Mouse (Mus musculus) midbrain, embryonic 10.5 days (tissue): Measurements from ENCODE around the gene Pm20d2. TPM values are rescaled to one million over a fixed set of nuclear protein-coding genes. Genes with fewer than 3 reads are reported as not detected.

Experiments used
- DNase-seq: peaks from one replicate; pipeline ENCODE4 v3.0.0-alpha.2; 2017; ENCODE audit warnings: low spot score
- H3K27ac ChIP-seq: fragments of 300-500 bp; sonication (generic); replicated peaks from 2 replicates; pipeline ENCODE4 v1.5.1; 2016; ENCODE audit warnings: mild to moderate bottlenecking
- H3K27me3 ChIP-seq: fragments of 300-500 bp; sonication (generic); 2 replicates; pipeline ENCODE4 v1.6.1; 2016; ENCODE audit warnings: low read depth, mild to moderate bottlenecking; ENCODE audit not compliant: poor library complexity, severe bottlenecking
- H3K36me3 ChIP-seq: fragments of 300-500 bp; sonication (generic); 2 replicates; pipeline ENCODE4 v1.6.1; 2016; ENCODE audit warnings: mild to moderate bottlenecking, moderate library complexity
- H3K4me1 ChIP-seq: fragments of 300-500 bp; sonication (generic); 2 replicates; pipeline ENCODE4 v1.6.1; 2016
- H3K4me3 ChIP-seq: fragments of 300-500 bp; sonication (generic); 2 replicates; pipeline ENCODE4 v1.5.1; 2016; ENCODE audit warnings: mild to moderate bottlenecking, moderate library complexity
- H3K9me3 ChIP-seq: fragments of 300-500 bp; sonication (generic); replicated peaks from 2 replicates; pipeline ENCODE4 v1.6.1; 2016; ENCODE audit warnings: mild to moderate bottlenecking
- WGBS: fragments of 180-500 bp; shearing (Covaris S2); methylation state at CpG from one replicate; pipeline ENCODE4 v1.1.7; 2016; 5-methylcytosine and 5-hydroxymethylcytosine counted together
- polyA plus RNA-seq: library from polyadenylated mRNA; unstranded; fragments of >200 nt; fragmentation: Nextera tagmentation; extraction: Ambion mirVana; gene quantifications from 2 replicates; pipeline ENCODE4 v1.2.1, GENCODE M21; 2016

Gene Pm20d2
- 1.1 TPM in 2 replicates for polyA plus RNA-seq

DNA sequence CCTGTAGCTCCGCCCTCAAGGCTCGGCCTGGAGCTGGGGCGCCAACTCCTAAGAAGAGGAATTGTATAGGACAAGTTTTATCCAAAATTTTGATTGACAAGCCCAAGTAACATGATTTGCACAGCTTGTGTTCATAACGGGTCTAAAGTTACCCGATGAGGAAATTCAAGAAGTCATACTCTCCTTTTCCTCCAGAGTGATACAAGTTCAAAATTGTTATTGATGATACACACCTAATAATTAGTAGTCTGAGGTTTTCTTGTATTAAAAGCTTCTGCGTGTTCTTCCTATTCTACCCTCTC lies at the start of gene Pm20d2:
Gene Pm20d2 (minus strand): TSS at position 3 of the 302 bp plus-strand sequence.
- no peaks in the 10 kb centered on the region for H3K36me3 ChIP-seq
- H3K4me1 ChIP-seq, result peaks cover 13% of the 10 kb centered on the region
- DNase-seq, result no peak
- peaks cover 23% of the 10 kb centered on the region for H3K27me3 ChIP-seq
- peak within 1 kb of the TSS; percentile 67 for H3K4me3 ChIP-seq
- H3K27ac ChIP-seq, result peak within 1 kb of the TSS; percentile 86
- peaks cover 3% of the 10 kb centered on the region; the same call in 1 of the 2 replicates for H3K9me3 ChIP-seq
- 12% methylated on average over 6 of the region's 6 CpGs for WGBS

- no peak for DNase-seq
- H3K27me3 ChIP-seq, result no peaks in the 10 kb centered on the region
- 93% methylated on average over 18 of the region's 18 CpGs for WGBS
- H3K9me3 ChIP-seq, result no peaks in the 10 kb centered on the region
- H3K36me3 ChIP-seq, result no peaks in the 10 kb centered on the region
- H3K4me3 ChIP-seq, result no peak overlapping the region
- H3K27ac ChIP-seq, result no peak overlapping the region
- no peaks in the 10 kb centered on the region for H3K4me1 ChIP-seq
Observed at GRCm38 (mm10) chr4:33230881-33231280, 41.3 kb upstream of the Pm20d2 start.

- WGBS, result 76% methylated on average over 4 of the region's 4 CpGs
- no peaks in the 10 kb centered on the region for H3K9me3 ChIP-seq
- no peak for DNase-seq
- H3K4me3 ChIP-seq, result no peak overlapping the region
- H3K27ac ChIP-seq, result no peak overlapping the region
- H3K27me3 ChIP-seq, result no peaks in the 10 kb centered on the region
- no peaks in the 10 kb centered on the region for H3K4me1 ChIP-seq
- H3K36me3 ChIP-seq, result no peaks in the 10 kb centered on the region
Observed at GRCm38 (mm10) chr4:33229639-33230038, 40.1 kb upstream of the Pm20d2 start.

- Histone ChIP-seq H3K36me3 (no peaks in the 10 kb centered on the region), H3K4me3 (no peak overlapping the region), H3K4me1 (no peaks in the 10 kb centered on the region), H3K9me3 (no peaks in the 10 kb centered on the region), H3K27ac (no peak overlapping the region), H3K27me3 (no peaks in the 10 kb centered on the region)
- WGBS, result 91% methylated on average over 7 of the region's 7 CpGs
- DNase-seq, result no peak
Observed at GRCm38 (mm10) chr4:33227164-33227563, 37.6 kb upstream of the Pm20d2 start.

DNA sequence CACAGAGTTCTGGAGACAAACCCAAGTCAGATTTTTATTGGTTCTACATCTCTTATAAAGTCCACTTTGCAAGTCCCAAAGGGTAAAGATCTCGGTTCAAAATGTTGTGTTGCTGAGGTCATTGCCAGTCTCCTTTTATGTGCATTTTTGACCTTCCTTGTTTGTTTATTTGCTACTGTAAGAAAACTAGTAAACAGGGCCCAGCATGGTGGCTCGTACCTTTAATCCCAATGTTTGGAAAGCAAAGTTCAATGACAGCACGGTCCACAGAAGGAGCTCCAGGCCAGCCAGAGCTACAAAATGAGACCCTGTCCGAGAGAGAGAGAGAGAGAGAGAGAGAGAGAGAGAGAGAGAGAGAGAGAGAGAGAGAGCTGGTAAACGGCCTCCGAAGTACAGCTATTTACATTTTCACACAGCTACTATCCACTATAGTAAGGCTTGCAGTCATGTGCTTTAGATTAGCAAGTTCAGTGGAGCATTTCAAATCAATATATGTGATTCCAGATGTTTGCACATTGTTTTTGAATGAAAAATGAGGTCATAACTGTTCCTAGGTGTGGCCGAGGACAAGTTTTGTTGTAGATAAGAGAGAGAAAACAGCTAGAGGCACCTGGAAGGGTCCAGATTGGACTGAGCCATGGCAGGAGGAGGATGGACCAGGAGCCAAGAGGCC lies 34.6 kb upstream of the Pm20d2 start:
- Histone ChIP-seq H3K27me3 (no peaks in the 10 kb centered on the region), H3K4me3 (no peak overlapping the region), H3K9me3 (no peaks in the 10 kb centered on the region), H3K36me3 (no peaks in the 10 kb centered on the region), H3K27ac (no peak overlapping the region), H3K4me1 (no peaks in the 10 kb centered on the region)
- WGBS, result 82% methylated on average over 7 of the region's 7 CpGs
- no peak for DNase-seq

GRCm38 (mm10) chr4:33221847-33222246 lies 32.3 kb upstream of the Pm20d2 start:
- Histone ChIP-seq H3K9me3 (no peaks in the 10 kb centered on the region), H3K27ac (no peak overlapping the region), H3K36me3 (no peaks in the 10 kb centered on the region), H3K4me3 (no peak overlapping the region), H3K4me1 (no peaks in the 10 kb centered on the region), H3K27me3 (no peaks in the 10 kb centered on the region)
- 76% methylated on average over 1 of the region's 1 CpGs for WGBS
- no peak for DNase-seq

DNA sequence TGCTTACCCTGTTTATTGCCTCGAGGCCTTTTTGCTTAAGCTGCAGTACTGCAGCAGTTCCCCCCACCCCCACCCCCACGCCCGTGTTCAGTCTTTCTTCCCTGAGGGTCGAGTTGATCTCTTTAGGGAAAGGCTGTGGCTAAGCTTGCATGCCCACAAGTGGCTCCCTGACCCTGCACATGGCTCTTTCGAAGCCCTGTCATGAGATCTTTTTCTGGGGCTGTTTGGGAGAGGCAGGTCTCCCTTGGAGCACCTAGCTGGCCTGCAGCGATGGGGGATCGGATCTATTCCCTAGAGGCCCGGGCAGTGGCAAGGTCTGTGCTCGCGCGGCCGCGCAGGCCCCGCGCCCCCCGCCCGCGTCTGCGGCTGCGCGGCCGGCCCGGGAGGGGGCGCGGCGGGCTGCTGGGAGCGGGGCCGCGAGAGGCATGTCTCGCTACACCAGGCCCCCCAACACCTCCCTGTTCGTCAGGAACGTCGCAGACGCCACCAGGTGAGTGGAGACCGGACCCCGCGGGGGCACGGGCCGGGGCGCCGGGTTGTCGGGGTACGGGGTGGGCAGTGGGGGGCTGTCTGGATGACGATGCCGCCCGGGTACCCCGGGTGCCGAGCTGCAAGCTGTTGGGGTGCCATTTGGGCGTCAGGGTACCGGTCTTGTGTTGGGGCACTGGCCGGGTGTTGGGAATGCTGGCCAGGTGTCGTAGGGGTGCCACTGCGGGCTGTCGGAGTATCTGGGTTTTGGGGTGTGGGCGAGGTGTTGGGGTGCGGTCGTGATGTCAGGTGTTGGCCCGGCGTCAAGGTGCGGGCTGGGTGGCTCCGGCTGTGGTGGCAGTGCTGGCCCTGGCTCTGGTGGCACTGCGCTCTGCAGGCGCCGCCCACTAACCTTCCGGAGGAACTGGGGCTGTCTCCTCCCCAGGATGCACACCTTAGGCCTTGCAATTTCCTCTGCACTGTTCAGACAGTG lies 19.6 kb upstream of the Pm20d2 start, which contains the start of gene Srsf12:
Gene Srsf12 (plus strand): TSS at position 111 of the 961 bp plus-strand sequence.
- WGBS, result 4% methylated on average over 65 of the region's 65 CpGs
- DNase-seq, result peak; percentile 58
- Histone ChIP-seq H3K4me3 (peak within 1 kb of the TSS; percentile 71), H3K36me3 (no peaks in the 10 kb centered on the region), H3K9me3 (peaks cover 4% of the 10 kb centered on the region), H3K27ac (peak within 1 kb of the TSS; percentile 83), H3K4me1 (peaks cover 15% of the 10 kb centered on the region), H3K27me3 (peaks cover 14% of the 10 kb centered on the region)

- H3K36me3 ChIP-seq, result no peaks in the 10 kb centered on the region
- H3K9me3 ChIP-seq, result no peaks in the 10 kb centered on the region; the same call in 1 of the 2 replicates
- H3K27ac ChIP-seq, result no peak overlapping the region
- no peak for DNase-seq
- H3K4me1 ChIP-seq, result peaks cover 15% of the 10 kb centered on the region
- 74% methylated on average over 2 of the region's 2 CpGs for WGBS
- H3K4me3 ChIP-seq, result no peak overlapping the region
- peaks cover 14% of the 10 kb centered on the region for H3K27me3 ChIP-seq
Observed at GRCm38 (mm10) chr4:33207551-33207950, 18.0 kb upstream of the Pm20d2 start.

- Histone ChIP-seq H3K27me3 (peaks cover 14% of the 10 kb centered on the region), H3K9me3 (no peaks in the 10 kb centered on the region; the same call in none of the 2 replicates)
- WGBS, result 3% methylated on average over 4 of the region's 4 CpGs
Observed at GRCm38 (mm10) chr4:33204682-33205081, 15.1 kb upstream of the Pm20d2 start.

GRCm38 (mm10) chr4:33198117-33198516 lies 8.6 kb upstream of the Pm20d2 start:
- 4% methylated on average over 2 of the region's 2 CpGs for WGBS
- no peak overlapping the region for H3K4me3 ChIP-seq
- peaks cover 14% of the 10 kb centered on the region for H3K4me1 ChIP-seq
- no peaks in the 10 kb centered on the region for H3K27me3 ChIP-seq
- H3K9me3 ChIP-seq, result peaks cover 3% of the 10 kb centered on the region
- peak; percentile 41 for DNase-seq
- peak overlapping the region; percentile 46; the same call in 1 of the 2 replicates for H3K27ac ChIP-seq
- no peaks in the 10 kb centered on the region for H3K36me3 ChIP-seq

More at GRCm38 (mm10) chr4:33204682-33205081, 15.1 kb upstream of the Pm20d2 start:
- H3K36me3 ChIP-seq, result no peaks in the 10 kb centered on the region
- peak; percentile 63 for DNase-seq
- H3K4me1 ChIP-seq, result peaks cover 17% of the 10 kb centered on the region
- H3K4me3 ChIP-seq, result no peak overlapping the region
- no peak overlapping the region for H3K27ac ChIP-seq

GRCm38 (mm10) chr4:33188781-33189734 lies 479 bp downstream of the Pm20d2 start:
- H3K36me3 ChIP-seq, result no peaks in the 10 kb centered on the region
- H3K9me3 ChIP-seq, result no peaks in the 10 kb centered on the region
- H3K4me1 ChIP-seq, result peaks cover 13% of the 10 kb centered on the region
- peak overlapping the region; percentile 86 for H3K27ac ChIP-seq
- peaks cover 23% of the 10 kb centered on the region for H3K27me3 ChIP-seq
- peak; percentile 83 for DNase-seq
- H3K4me3 ChIP-seq, result peak overlapping the region; percentile 67
- WGBS, result under 1% methylated on average over 123 of the region's 123 CpGs

GRCm38 (mm10) chr4:33188164-33188563 lies 1.4 kb downstream of the Pm20d2 start:
- 24% methylated on average over 9 of the region's 9 CpGs for WGBS
- H3K4me3 ChIP-seq, result peak overlapping the region; percentile 67
- H3K4me1 ChIP-seq, result peaks cover 13% of the 10 kb centered on the region
- no peak overlapping the region for H3K27ac ChIP-seq
- peaks cover 23% of the 10 kb centered on the region for H3K27me3 ChIP-seq
- H3K36me3 ChIP-seq, result no peaks in the 10 kb centered on the region
- H3K9me3 ChIP-seq, result no peaks in the 10 kb centered on the region
- peak; percentile 43 for DNase-seq
